Mouse (Mus musculus): Measurements from ENCODE around the gene Col4a3bp.

GRCm38 (mm10) chr13:96653041-96653440 lies 110.6 kb downstream of the Col4a3bp start:
- no peak for TF ChIP-seq POLR2A (IDR thresholded peaks at IDR 0.05; ENCODE audit: low read depth, low read length)
- TF ChIP-seq CTCF (conservative IDR thresholded peaks at IDR 0.05 in 1 of 2, IDR thresholded peaks at IDR 0.05 in 1 of 2; ENCODE audit: low read depth in 2 of 2, low read length in 2 of 2): no peak
- TF ChIP-seq GABPA (IDR thresholded peaks at IDR 0.05; ENCODE audit: insufficient replicate concordance, low read depth, low read length): no peak
- no peak for TF ChIP-seq TBP (conservative IDR thresholded peaks at IDR 0.05; ENCODE audit: low read depth, low read length)
- TF ChIP-seq ZNF384 (IDR thresholded peaks at IDR 0.05; ENCODE audit: low read depth, low read length): no peak

Measured in CH12.LX (cell line).